Mouse (Mus musculus): ENCODE results near the gene E430018J23Rik.
"Not testable (repeated sequence)": the region's sequence is repeated elsewhere in the genome, so short reads cannot be mapped to it uniquely, and the experiment has no call there.

The E430018J23Rik gene

DNA sequence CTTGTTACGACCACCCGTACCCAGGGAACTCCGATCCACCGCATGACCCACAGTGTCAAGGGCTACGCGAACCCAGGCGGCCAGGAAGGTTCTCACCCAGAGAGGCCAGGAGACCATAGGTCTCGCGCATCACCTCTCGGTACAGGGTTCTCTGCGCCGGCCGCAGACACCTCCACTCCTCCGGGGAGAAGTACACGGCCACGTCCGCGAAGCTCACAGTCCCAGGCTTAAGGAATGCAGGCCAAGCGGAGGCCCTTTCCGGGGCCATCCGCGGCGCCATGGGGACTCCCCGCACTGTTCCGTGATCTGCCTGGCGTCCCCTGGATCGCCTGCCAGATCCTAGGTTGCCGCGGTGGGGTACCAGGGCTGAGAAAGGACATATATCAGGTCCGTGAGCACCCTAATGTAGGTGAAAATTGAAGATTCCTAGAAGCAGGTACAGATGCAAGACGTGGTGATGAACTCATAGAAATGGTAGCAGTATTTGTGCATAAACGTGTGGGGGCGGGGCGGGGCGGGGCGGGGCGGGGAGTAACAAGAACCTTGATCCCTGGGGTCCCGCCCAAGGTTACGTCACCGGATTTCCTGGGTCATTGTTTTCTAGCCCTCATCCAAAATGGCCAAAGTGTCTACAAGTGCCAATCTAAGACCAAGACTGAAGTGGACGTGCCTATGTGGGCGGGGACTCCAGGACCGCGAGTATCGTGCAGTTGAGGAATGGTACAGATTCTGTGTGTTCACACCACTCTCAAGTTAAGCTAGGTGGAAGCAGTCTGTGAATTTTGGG is at the start of gene E430018J23Rik:
Gene E430018J23Rik, minus strand, starts transcription at position 473 of the 787 bp plus-strand sequence.
- DNase-seq (ENCODE audit: extremely low read depth, insufficient read length, low spot score): peak; percentile 72

- no peak for DNase-seq (ENCODE audit: extremely low read depth, insufficient read length, low spot score)
Measured at GRCm38 (mm10) chr7:127437724-127438123, 44.3 kb upstream of the E430018J23Rik start.

DNA sequence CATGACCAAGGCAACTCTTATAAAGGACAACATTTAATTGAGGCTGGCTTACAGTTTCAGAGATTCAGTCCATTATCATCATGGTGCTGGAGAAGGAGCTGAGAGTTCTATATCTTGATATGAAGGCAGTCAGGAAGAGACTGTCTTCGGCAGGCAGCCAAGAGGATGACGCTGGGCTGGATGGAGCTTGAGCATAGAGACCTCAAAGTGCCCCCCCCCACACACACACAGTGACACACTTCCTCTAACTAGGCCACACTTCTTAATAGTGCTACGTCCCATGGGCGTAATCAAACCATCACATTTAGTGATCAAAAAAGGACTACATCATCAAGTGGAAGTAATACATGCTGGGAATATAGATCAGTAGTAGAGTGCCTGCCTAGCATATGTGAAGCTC is 41.8 kb upstream of the E430018J23Rik start:
- no peak for DNase-seq (ENCODE audit: extremely low read depth, insufficient read length, low spot score)

DNA sequence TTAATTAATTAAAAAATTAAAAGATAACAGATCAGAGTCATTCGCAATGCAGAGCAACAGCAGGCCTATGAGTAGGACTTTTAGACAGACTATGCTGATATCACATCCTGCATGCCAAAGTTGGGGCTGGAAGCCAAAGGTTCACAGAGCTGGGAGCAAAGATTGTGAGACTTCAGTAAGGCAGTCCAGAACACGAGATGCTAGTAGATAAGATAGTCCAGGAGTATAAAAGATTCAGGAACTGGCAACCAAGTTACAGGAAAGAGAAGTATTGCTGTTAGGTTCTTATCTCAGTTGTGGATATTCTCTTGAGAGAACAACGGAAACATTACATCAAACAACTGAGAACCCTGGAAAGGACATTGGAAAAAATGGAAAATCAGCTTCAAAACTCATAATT is 32.9 kb upstream of the E430018J23Rik start:
- DNase-seq (ENCODE audit: extremely low read depth, insufficient read length, low spot score): no peak

GRCm38 (mm10) chr7:127425911-127426310 is 32.5 kb upstream of the E430018J23Rik start:
- no peak for DNase-seq (ENCODE audit: extremely low read depth, insufficient read length, low spot score)

- DNase-seq (ENCODE audit: extremely low read depth, insufficient read length, low spot score): no peak
Measured at GRCm38 (mm10) chr7:127425291-127425690, 31.9 kb upstream of the E430018J23Rik start.

DNA sequence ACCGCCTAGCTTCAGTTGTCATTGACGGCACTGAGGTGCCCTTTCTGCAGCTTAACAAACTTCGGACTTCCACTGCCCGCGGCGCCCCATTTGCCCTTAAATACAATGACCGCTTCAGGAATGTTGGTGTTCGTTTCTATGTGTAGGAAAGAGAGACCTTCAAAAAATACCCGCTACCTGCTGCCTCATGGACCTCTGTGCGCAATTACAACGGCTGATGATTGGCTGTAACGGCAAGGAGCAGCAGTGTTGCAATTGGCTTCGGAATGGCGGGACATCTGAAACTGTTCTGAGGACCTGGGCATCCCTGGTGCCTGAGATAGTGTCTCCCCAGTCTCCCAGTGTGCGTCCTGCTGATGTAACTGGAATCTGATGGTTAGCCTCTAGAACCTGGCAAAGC is 28.8 kb upstream of the E430018J23Rik start:
- no peak for DNase-seq (ENCODE audit: extremely low read depth, insufficient read length, low spot score)

GRCm38 (mm10) chr7:127421388-127422191 is 28.2 kb upstream of the E430018J23Rik start, which contains the start of gene Zfp688:
Zfp688 (minus strand) TSS chr7:127422068.
- peak; percentile 92 for DNase-seq (ENCODE audit: extremely low read depth, insufficient read length, low spot score)

DNA sequence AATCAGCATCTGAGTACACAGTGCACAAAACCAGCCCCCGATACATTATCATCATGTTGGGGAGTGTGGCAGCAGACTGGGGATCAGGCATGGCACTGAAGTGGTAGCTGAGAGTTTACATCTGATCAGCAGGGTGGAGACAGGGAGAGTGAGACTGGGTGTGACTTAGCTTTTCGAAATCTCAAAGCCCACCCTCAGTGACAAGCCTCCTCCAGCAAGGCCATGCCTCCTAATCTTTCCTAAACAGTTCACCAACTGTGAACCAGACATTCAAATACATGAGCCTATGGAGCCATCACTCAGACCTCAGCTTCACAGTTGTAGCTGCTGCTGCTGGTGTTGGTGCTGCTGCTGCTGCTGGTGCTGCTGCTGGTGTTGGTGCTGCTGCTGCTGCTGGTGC is 18.0 kb upstream of the E430018J23Rik start:
- no peak for DNase-seq (ENCODE audit: extremely low read depth, insufficient read length, low spot score)

DNA sequence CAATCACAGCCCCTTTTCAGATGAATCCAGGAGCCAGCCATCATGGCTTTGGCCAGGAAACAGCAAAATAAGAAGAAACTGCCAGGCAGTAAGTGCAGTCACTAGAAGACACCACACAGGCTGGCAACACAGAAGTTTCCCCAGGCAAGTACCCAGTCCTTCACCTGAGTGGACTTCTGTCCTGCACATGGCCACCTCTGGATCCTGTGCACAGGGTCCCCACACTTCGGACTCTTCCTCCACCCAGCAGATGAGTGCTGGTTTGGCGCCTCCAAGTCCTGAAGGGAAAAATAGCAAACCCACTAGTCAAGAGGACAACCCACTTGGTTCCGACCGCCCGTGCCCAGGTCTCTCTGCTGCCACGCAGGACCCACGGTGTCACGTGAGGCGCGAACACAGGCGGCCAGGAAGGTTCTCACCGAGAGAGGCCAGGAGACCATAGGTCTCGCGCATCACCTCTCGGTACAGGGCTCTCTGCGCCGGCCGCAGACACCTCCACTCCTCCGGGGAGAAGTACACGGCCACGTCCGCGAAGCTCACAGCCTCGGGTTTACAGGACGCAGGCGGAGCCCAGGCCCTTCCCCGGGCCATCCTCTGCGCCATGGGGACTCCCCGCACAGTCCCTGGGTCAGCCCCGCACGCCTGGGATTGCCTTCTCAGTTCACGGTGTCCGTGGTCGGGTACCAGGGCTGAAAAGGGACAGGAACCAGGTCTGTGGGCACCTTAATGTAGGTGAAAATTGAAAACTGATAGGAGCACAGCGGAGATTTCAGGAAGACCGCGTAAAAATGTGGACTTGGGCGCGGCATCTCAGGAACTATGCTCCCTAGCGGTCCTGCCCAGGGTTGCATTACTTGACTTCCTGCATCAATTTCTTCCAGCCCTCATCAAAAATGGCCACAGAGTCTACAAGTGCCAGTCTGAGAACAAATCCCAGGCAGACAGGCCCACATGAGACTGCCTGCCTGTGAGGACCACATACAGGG is 12.9 kb upstream of the E430018J23Rik start, which contains the start of gene Zfp764:
Gene Zfp764, minus strand, starts transcription at position 821 of the 986 bp plus-strand sequence.
- peak; percentile 83 for DNase-seq (ENCODE audit: extremely low read depth, insufficient read length, low spot score)

GRCm38 (mm10) chr7:127404101-127404500 is 10.7 kb upstream of the E430018J23Rik start:
- not testable (repeated sequence) for DNase-seq (ENCODE audit: extremely low read depth, insufficient read length, low spot score)

DNA sequence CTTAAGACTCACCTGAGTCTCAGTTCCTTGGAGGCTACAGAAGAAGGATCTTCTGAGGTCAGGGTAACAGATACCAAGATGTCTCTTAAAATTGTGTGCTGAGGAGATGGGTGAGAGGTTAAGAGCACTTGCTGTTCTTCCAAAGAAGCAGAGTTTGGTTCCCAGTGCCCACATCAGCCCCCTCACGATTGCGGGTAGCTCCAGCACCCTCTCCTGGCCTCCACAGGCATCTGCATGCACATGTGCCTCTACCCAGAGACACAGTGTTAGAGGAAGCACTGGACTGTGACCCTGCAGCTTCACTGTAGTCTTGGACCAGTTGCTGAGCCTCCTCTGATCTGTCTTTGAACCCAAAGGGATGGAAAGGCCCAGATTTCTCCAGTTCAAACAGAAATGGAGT is 9.6 kb upstream of the E430018J23Rik start:
- DNase-seq (ENCODE audit: extremely low read depth, insufficient read length, low spot score): no peak

GRCm38 (mm10) chr7:127400355-127400754 is 6.9 kb upstream of the E430018J23Rik start:
- no peak for DNase-seq (ENCODE audit: extremely low read depth, insufficient read length, low spot score)

- DNase-seq (ENCODE audit: extremely low read depth, insufficient read length, low spot score): no peak
Measured at GRCm38 (mm10) chr7:127393944-127394333, 510 bp upstream of the E430018J23Rik start.

DNA sequence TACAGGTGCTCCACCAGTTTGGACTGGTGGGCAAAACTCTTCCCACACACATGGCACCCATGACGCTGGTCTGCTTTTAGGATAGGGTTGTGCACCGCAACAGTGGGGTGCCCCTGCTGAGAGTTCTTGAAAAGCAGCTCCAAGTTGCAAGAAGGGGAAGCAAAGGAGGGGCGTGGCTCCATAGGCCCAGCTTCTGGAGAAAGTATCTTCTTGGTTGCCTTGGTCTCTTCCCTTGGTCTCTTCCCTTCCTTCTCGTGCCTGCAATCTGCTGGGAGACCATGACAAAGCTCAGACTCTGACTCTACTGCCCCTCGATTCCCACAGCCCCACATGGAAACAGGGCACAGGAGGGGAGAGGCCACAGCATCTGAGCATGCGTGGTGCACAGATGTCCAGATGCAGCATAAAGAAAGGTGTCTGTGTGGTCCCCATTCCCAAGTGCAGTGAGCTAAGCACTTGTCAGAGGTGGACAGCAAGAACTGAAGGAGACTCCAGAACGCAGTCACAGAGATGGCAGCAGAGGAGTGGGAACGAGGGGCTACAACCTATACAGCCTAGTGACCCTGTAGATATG is 1.1 kb downstream of the E430018J23Rik start:
- no peak for DNase-seq (ENCODE audit: extremely low read depth, insufficient read length, low spot score)

- DNase-seq (ENCODE audit: extremely low read depth, insufficient read length, low spot score): no peak
Measured at GRCm38 (mm10) chr7:127391538-127391937, 1.9 kb downstream of the E430018J23Rik start.

- no peak for DNase-seq (ENCODE audit: extremely low read depth, insufficient read length, low spot score)
Measured at GRCm38 (mm10) chr7:127390306-127390705, 3.1 kb downstream of the E430018J23Rik start.

DNA sequence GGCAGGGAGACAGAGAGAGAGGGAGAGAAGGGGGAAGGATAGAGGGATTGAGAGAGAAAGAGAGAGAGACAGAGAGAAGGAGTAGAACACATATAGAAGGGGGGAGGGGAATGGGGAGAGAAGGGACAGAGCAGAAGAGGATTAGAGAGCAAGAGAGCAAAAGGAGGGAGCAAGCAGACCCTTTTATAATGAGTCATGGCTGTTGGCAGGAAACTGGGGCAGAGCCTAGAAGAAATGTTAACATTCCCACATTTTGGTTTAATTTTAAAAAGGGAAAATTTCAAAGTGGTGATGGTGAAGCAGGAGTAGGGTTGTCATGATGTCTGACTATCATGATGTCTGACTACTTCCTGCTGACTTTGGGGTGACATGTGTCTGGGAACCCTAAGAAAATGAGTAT is 5.2 kb downstream of the E430018J23Rik start:
- DNase-seq (ENCODE audit: extremely low read depth, insufficient read length, low spot score): not testable (repeated sequence)

DNA sequence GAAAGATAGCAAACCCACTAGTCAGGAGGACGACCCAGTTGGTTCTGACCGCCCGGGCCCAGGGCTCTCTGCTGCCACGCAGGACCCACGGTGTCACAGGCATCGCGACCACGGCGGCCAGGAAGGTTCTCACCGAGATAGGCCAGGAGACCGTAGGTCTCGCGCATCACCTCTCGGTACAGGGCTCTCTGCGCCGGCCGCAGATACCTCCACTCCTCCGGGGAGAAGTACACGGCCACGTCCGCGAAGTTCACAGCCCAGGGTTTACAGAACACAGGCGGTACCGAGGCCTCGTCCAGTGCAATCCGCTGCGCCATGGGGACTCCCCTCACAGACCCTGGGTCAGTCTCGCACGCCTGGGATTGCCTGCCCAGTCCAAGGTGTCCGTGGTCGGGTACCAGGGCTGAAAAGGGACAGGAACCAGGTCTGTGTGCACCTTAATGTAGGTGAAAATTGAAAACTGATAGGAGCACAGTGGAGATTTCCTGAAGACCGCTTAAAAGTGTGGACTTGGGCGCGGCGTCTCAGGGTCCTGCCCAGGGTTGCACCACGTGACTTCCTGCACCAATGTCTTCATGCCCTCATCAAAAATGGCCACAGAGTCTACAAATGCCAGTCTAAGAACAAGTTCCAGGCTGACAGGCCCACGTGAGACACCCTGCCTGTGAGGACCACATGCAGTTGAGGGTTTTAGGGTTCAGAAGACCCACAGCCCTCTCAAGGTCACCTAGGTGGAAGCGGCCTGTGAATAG is 6.6 kb downstream of the E430018J23Rik start, which contains the start of gene 9130019O22Rik:
Gene 9130019O22Rik, minus strand, starts transcription at position 526 of the 752 bp plus-strand sequence.
- DNase-seq (ENCODE audit: extremely low read depth, insufficient read length, low spot score): peak; percentile 68
